Mouse (Mus musculus) CH12.LX (cell line): ENCODE measurements at regions not wholly inside any gene's neighbourhood (a gene's known extent, or its start where the extent isn't known, plus 50 kb on each side); places are given as distances from the start of the nearest gene placed in this dataset.

Experiments
- BHLHE40 ChIP-seq: IDR thresholded peaks from 2 replicates; pipeline ENCODE4 v1.6.1; 2011; ENCODE audit warnings: mild to moderate bottlenecking, low read depth, low read length, improper control_type of control experiment
- CHD1 ChIP-seq: IDR thresholded peaks from 2 replicates; pipeline ENCODE4 v1.6.1; 2012; ENCODE audit warnings: low read depth, low read length, improper control_type of control experiment, inconsistent platforms
- CTCF ChIP-seq, 2 experiments: IDR thresholded peaks in 1 of 2; conservative IDR thresholded peaks in 1 of 2; 2 replicates each; pipeline ENCODE4 v1.5.1; 2011 to 2012; ENCODE audit warnings: low read depth in 2 of 2, low read length in 2 of 2, improper control_type of control experiment in 1 of 2, inconsistent platforms in 1 of 2, mild to moderate bottlenecking in 1 of 2, moderate library complexity in 1 of 2
- E2F4 ChIP-seq: IDR thresholded peaks from 2 replicates; pipeline ENCODE4 v1.6.1; 2011; ENCODE audit warnings: low read depth, low read length, improper control_type of control experiment; ENCODE audit not compliant: insufficient replicate concordance
- EP300 ChIP-seq: IDR thresholded peaks from 2 replicates; pipeline ENCODE4 v1.6.1; 2011; ENCODE audit warnings: low read length, improper control_type of control experiment
- GABPA ChIP-seq: IDR thresholded peaks from 2 replicates; pipeline ENCODE4 v1.6.1; 2012; ENCODE audit warnings: low read depth, low read length, improper control_type of control experiment, inconsistent platforms; ENCODE audit not compliant: insufficient replicate concordance
- HCFC1 ChIP-seq: IDR thresholded peaks from 2 replicates; pipeline ENCODE4 v1.6.1; 2012; ENCODE audit warnings: low read depth, mild to moderate bottlenecking, inconsistent platforms, low read length, improper control_type of control experiment
- JUND ChIP-seq: conservative IDR thresholded peaks from 2 replicates; pipeline ENCODE4 v1.6.1; 2011; ENCODE audit warnings: low read depth, low read length, improper control_type of control experiment
- KAT2A ChIP-seq: IDR thresholded peaks from 2 replicates; pipeline ENCODE4 v1.6.1; 2012; ENCODE audit warnings: low read length, improper control_type of control experiment, inconsistent platforms; ENCODE audit not compliant: insufficient replicate concordance
- MAX ChIP-seq: IDR thresholded peaks from 2 replicates; pipeline ENCODE4 v1.6.1; 2011; ENCODE audit warnings: low read length, improper control_type of control experiment
- MYC ChIP-seq: IDR thresholded peaks from 2 replicates; pipeline ENCODE4 v1.6.1; 2011; ENCODE audit warnings: low read depth, mild to moderate bottlenecking, improper control_type of control experiment, low read length
- NELFE ChIP-seq: IDR thresholded peaks from 2 replicates; pipeline ENCODE4 v1.6.1; 2011; ENCODE audit warnings: low read depth, low read length, improper control_type of control experiment
- NRF1 ChIP-seq: IDR thresholded peaks from 2 replicates; pipeline ENCODE4 v1.6.1; 2014; ENCODE audit warnings: low read depth, mild to moderate bottlenecking, inconsistent platforms, low read length, improper control_type of control experiment, moderate library complexity
- SIN3A ChIP-seq: IDR thresholded peaks from 2 replicates; pipeline ENCODE4 v1.6.1; 2012; ENCODE audit warnings: low read length, improper control_type of control experiment, inconsistent platforms

DNA sequence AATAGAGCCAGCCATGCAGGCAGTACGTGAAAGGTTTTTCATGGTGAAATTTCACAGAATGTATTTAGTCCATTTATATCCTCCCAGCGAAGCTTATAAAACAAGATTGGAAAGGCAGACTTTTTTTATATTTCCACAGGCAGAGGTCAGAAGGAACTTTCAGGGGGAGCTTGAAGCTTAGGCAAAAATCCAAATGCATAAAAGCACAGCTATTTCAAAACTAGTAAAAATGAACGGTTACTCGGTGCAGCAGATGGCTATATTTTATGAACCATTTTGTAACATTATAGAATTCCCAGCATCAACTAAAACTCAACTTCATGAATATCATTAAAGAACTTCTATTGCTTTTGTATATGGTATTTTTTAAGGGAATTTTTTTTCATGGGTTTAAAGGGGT is 518.1 kb upstream of the Robo2 start:
- TF ChIP-seq KAT2A (no peak), NELFE (no peak), BHLHE40 (no peak), EP300 (no peak), CTCF (conservative IDR thresholded peaks at IDR 0.05 in 1 of 2, IDR thresholded peaks at IDR 0.05 in 1 of 2; ENCODE audit: low read depth in 2 of 2, low read length in 2 of 2) (no peak), MAX (no peak), E2F4 (no peak), SIN3A (no peak), JUND (no peak), CHD1 (no peak), NRF1 (no peak), MYC (no peak), HCFC1 (no peak), GABPA (no peak)
